ENCODE assay signal across 14 mouse cellular contexts in the genomic region with DNA sequence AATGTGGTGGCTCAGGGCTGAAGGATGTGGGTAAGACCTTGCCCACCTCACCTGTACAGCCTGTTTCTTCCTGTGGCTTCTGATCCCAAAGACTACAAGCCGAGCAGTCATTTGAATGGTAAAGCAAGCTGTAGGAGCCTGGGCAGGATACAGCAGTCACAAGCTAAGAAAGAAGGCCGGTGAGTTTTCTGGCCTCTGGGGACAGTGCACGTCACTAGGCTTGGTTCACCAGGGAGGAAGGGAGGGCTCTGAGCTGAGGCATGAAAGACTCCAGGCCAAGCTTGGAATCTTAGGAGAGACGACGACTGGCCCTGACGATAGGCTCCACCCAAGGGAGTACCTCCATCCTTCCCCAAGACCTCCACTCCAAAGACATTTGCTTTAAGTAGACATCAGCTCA.
"Had no signal": no experiment of that assay in that cellular context is flagged by ENCODE, and none has a peak within 500 bp of the region (broad histone marks: within the 10 kb centered on the region; RNA-seq: fewer than 3 reads in every experiment).

No protein-coding gene starts in this region.

- ATAC-seq: intestine, embryonic 15.5 days; liver, postnatal 0 days; midbrain, embryonic 16.5 days had no signal

- H3K27ac ChIP-seq: intestine, embryonic 15.5 days; kidney, embryonic 15.5 days; liver, embryonic 13.5 days; lung, embryonic 15.5 days; macrophage; stomach, postnatal 0 days had no signal

- DNase-seq: kidney, adult 18-20 months; kidney, postnatal 14 days; liver; liver, embryonic 13.5 days; liver, postnatal 0 days; lung, postnatal 14 days; right cerebral cortex, postnatal 25 days had no signal

- H3K4me3 ChIP-seq: intestine, embryonic 15.5 days; kidney, embryonic 15.5 days; liver, embryonic 13.5 days; lung, embryonic 15.5 days; megakaryocyte, embryonic 14.5 days had no signal
